Mouse (Mus musculus): ENCODE data around the gene Tsga10ip. TPM values are rescaled to one million over a fixed set of nuclear protein-coding genes. Genes with fewer than 3 reads are reported as not detected.

Tsga10ip gene
- total and polyA plus RNA-seq, 2 experiments from 2014 or later = 0.10 TPM; not detected in 1

- H3K4me1 ChIP-seq (ENCODE audit: insufficient read depth, low read length) = peaks cover 20% of the 10 kb centered on the region
- H3K27ac ChIP-seq (ENCODE audit: low read depth, low read length) = peak within 1 kb of the TSS; percentile 86
- H3K36me3 ChIP-seq (ENCODE audit: insufficient read depth, low read length) = peaks cover 33% of the 10 kb centered on the region
- TF ChIP-seq CTCF (IDR thresholded peaks at IDR 0.05) = no peak
- H3K4me3 ChIP-seq (ENCODE audit: low read depth, low read length) = peak within 1 kb of the TSS; percentile 70
- H3K9me3 ChIP-seq (ENCODE audit: low read length) = no peaks in the 10 kb centered on the region
- H3K4me2 ChIP-seq (ENCODE audit: low read depth, low read length, poor library complexity, severe bottlenecking) = peak within 1 kb of the TSS; percentile 81
- no peaks in the 10 kb centered on the region for H3K27me3 ChIP-seq (ENCODE audit: insufficient read depth, low read length)
- under 1% methylated on average over 46 of the region's 87 CpGs for WGBS
- peak within 1 kb of the TSS; percentile 95 for H3K9ac ChIP-seq (replicated peaks; ENCODE audit: low read length, poor library complexity, severe bottlenecking)
- peak; percentile 97 for DNase-seq (ENCODE audit: low spot score)
- peak; percentile 89 for ATAC-seq (ENCODE audit: low FRiP score)
Observed at GRCm38 (mm10) chr19:5424782-5425741, 22.7 kb upstream of the Tsga10ip start, which contains the start of the genes Drap1 and AI837181. Gene Drap1 (minus strand): TSS chr19:5424979. Gene AI837181 (plus strand): TSS chr19:5425144.

GRCm38 (mm10) chr19:5424092-5424781 lies 21.9 kb upstream of the Tsga10ip start:
- peak overlapping the region; percentile 86 for H3K27ac ChIP-seq (ENCODE audit: low read depth, low read length)
- peak overlapping the region; percentile 81 for H3K4me2 ChIP-seq (ENCODE audit: low read depth, low read length, poor library complexity, severe bottlenecking)
- peaks cover 36% of the 10 kb centered on the region for H3K36me3 ChIP-seq (ENCODE audit: insufficient read depth, low read length)
- ATAC-seq (ENCODE audit: low FRiP score) (peak; percentile 48), DNase-seq (ENCODE audit: low spot score) (peak; percentile 66)
- H3K27me3 ChIP-seq (ENCODE audit: insufficient read depth, low read length) = no peaks in the 10 kb centered on the region
- H3K9ac ChIP-seq (replicated peaks; ENCODE audit: low read length, poor library complexity, severe bottlenecking) = peak overlapping the region; percentile 95
- peaks cover 20% of the 10 kb centered on the region for H3K4me1 ChIP-seq (ENCODE audit: insufficient read depth, low read length)
- WGBS = under 1% methylated on average over 34 of the region's 48 CpGs
- H3K9me3 ChIP-seq (ENCODE audit: low read length) = no peaks in the 10 kb centered on the region
- peak; percentile 30; the same call in 1 of the 2 replicates for TF ChIP-seq CTCF (IDR thresholded peaks at IDR 0.05)
- H3K4me3 ChIP-seq (ENCODE audit: low read depth, low read length) = peak overlapping the region; percentile 70

- TF ChIP-seq CTCF (IDR thresholded peaks at IDR 0.05) = no peak
- no peaks in the 10 kb centered on the region for H3K27me3 ChIP-seq (ENCODE audit: insufficient read depth, low read length)
- H3K4me2 ChIP-seq (ENCODE audit: low read depth, low read length, poor library complexity, severe bottlenecking) = peak overlapping the region; percentile 81
- H3K9ac ChIP-seq (replicated peaks; ENCODE audit: low read length, poor library complexity, severe bottlenecking) = peak overlapping the region; percentile 95
- DNase-seq (ENCODE audit: low spot score) (no peak), ATAC-seq (ENCODE audit: low FRiP score) (no peak)
- WGBS = 59% methylated on average over 12 of the region's 12 CpGs
- peak overlapping the region; percentile 70 for H3K4me3 ChIP-seq (ENCODE audit: low read depth, low read length)
- peaks cover 20% of the 10 kb centered on the region for H3K4me1 ChIP-seq (ENCODE audit: insufficient read depth, low read length)
- peaks cover 36% of the 10 kb centered on the region for H3K36me3 ChIP-seq (ENCODE audit: insufficient read depth, low read length)
- H3K9me3 ChIP-seq (ENCODE audit: low read length) = no peaks in the 10 kb centered on the region
- peak overlapping the region; percentile 86 for H3K27ac ChIP-seq (ENCODE audit: low read depth, low read length)
Observed at GRCm38 (mm10) chr19:5423561-5423960, 21.2 kb upstream of the Tsga10ip start.

- peak overlapping the region; percentile 81 for H3K4me2 ChIP-seq (ENCODE audit: low read depth, low read length, poor library complexity, severe bottlenecking)
- H3K36me3 ChIP-seq (ENCODE audit: insufficient read depth, low read length) = peaks cover 42% of the 10 kb centered on the region
- H3K27me3 ChIP-seq (ENCODE audit: insufficient read depth, low read length) = no peaks in the 10 kb centered on the region
- peaks cover 20% of the 10 kb centered on the region for H3K4me1 ChIP-seq (ENCODE audit: insufficient read depth, low read length)
- peak overlapping the region; percentile 70; the same call in 1 of the 2 replicates for H3K4me3 ChIP-seq (ENCODE audit: low read depth, low read length)
- no peaks in the 10 kb centered on the region for H3K9me3 ChIP-seq (ENCODE audit: low read length)
- H3K9ac ChIP-seq (replicated peaks; ENCODE audit: low read length, poor library complexity, severe bottlenecking) = 0 out of 2 replicates have a peak overlapping the region, but pooled peaks have one; percentile 95
- WGBS = 68% methylated on average over 9 of the region's 9 CpGs
- no peak for TF ChIP-seq CTCF (IDR thresholded peaks at IDR 0.05)
- no peak for ATAC-seq (ENCODE audit: low FRiP score)
- H3K27ac ChIP-seq (ENCODE audit: low read depth, low read length) = no peak overlapping the region
- DNase-seq (ENCODE audit: low spot score) = no peak
Observed at GRCm38 (mm10) chr19:5422895-5423443, 20.6 kb upstream of the Tsga10ip start.

- H3K27ac ChIP-seq (ENCODE audit: low read depth, low read length) = no peak overlapping the region
- H3K4me3 ChIP-seq (ENCODE audit: low read depth, low read length) = no peak overlapping the region
- WGBS = 89% methylated on average over 10 of the region's 10 CpGs
- H3K4me1 ChIP-seq (ENCODE audit: insufficient read depth, low read length) = peaks cover 20% of the 10 kb centered on the region
- ATAC-seq (ENCODE audit: low FRiP score) = no peak
- H3K27me3 ChIP-seq (ENCODE audit: insufficient read depth, low read length) = no peaks in the 10 kb centered on the region
- no peak for DNase-seq (ENCODE audit: low spot score)
- peaks cover 42% of the 10 kb centered on the region for H3K36me3 ChIP-seq (ENCODE audit: insufficient read depth, low read length)
- H3K4me2 ChIP-seq (ENCODE audit: low read depth, low read length, poor library complexity, severe bottlenecking) = no peak overlapping the region
- no peak for TF ChIP-seq CTCF (IDR thresholded peaks at IDR 0.05)
- H3K9me3 ChIP-seq (ENCODE audit: low read length) = no peaks in the 10 kb centered on the region
- no peak overlapping the region for H3K9ac ChIP-seq (replicated peaks; ENCODE audit: low read length, poor library complexity, severe bottlenecking)
Observed at GRCm38 (mm10) chr19:5422267-5422666, 19.9 kb upstream of the Tsga10ip start.
